Mouse (Mus musculus) kidney, postnatal 36 days (tissue): ENCODE measurements around the gene Ccng1.

Experiments
- DNase-seq, 2 experiments: peaks; one replicate each; pipeline ENCODE4 v3.0.0; 2021 to 2022; ENCODE audit warnings: mixed read lengths in 2 of 2

The Ccng1 gene

GRCm38 (mm10) chr11:40755109-40755627 lies at the start of gene Ccng1:
Ccng1 (minus strand) TSS chr11:40755311.
- DNase-seq = peak; percentile 94 to 97

- DNase-seq = no peak
Observed at GRCm38 (mm10) chr11:40790307-40790706, 35.2 kb upstream of the Ccng1 start.

DNA sequence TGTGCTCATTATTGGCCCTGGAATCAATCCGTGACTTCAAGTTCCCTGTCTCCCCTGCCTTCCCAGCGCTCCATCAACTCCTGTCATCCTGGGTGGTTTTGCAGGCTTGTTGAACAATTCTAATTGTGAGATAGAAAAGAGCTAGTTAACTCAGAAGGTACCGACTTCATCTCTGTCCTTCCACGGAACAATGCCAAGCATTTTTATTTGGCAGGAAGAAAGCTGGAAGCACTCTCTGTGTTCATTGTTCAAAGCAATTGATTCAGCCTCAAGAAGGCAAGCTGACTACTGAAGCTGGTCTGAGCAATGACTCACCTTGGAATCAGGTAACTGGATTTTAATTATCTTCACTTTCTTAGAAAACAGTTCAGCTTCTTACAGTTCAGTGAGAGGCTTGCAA lies 34.6 kb upstream of the Ccng1 start:
- no peak for DNase-seq

DNA sequence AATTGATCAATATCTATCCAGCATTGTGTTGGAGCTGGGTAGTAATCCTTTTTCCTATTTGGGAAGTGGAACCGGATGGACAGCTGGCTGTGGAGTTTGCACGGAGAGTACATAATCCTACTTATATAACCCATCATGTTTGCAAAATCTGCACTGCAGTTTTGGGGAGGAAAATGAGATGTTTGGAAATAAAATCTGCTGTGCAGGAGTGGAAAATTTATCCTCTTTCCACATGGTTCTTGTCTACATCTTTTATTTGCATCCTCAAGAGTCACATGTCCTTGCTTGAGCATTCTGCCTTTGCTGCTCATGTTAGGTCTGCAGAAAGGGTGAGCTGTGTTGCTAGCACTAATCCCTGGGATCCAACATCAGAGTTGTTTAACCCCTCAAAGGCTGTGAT lies 31.8 kb upstream of the Ccng1 start:
- DNase-seq = no peak

DNA sequence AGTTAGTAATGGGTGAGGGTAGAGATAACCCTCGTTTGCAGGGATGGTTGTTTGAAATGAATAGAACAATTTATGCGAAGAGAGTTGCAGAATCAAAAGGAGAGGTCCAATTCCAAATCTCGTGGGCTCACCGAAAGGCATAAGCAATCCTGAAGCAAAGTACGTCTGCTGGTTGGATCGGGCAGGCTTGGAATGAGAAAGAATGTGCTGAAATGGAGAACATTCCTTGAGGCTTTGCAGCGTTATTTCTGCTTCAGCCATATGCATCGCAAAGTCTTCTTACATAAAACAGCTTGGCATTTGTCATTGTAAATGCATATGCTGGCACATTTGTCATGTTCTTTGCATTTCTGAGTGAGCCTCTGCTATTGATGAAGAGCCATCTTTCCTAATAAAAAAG lies 29.2 kb upstream of the Ccng1 start:
- no peak for DNase-seq

DNA sequence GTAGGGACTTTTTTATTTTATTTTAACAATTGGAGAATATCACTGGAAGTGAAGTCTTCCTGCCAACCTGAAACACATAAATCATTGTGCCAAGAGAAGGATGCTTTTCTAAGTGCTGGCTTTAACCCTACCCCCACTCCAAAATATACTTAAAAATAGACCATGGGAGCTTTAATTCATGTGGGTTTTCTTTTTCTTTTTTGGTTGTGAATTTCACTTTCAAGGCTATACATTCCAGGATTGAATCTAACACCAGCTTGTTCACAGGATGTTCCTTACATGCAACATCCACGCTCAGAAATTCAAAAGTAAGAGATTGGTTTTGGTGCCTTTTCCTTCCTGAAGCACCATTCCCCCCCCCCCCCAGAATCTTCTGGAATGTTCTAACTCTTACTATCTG lies 28.2 kb upstream of the Ccng1 start:
- DNase-seq = no peak

DNA sequence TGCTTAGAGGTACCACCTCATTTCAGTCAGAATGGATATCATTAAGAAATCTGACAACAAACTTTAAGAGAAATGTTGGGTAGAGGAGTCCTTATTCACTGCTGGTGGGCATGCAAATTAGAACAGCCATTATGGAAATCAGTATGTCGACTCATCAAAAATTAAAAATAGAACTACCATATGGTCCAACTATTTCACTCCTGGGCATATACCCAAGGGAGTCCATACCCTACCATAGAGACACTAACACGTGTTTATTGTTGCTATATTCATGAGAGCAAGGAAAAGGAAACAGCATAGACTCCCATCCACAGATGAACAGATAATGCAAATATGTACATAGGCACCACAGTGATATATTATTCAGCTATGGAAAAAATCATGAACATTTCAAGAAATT lies 26.7 kb upstream of the Ccng1 start:
- DNase-seq = no peak

- DNase-seq = peak; percentile 33 to 46
Observed at GRCm38 (mm10) chr11:40775315-40776269, 20.5 kb upstream of the Ccng1 start.

GRCm38 (mm10) chr11:40764690-40765089 lies 9.6 kb upstream of the Ccng1 start:
- DNase-seq = no peak

DNA sequence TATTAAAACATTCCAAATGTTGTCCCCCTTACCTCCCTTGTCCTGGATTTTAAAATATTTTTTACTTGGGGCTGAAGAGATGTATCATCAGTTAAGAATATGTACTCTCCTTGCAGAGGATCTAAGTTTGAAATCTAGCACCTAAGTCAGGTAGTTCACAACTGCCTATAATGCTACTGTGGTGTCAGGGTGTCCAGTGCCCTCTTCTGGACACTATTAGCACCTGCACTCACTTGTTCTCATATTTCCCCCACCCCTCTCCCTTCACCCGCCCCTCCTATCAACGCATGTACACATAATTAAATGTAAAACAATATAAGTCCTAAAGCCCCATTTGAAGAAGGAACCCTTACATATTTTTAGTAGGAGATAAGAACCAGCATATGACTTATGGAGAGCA lies 8.3 kb upstream of the Ccng1 start:
- peak in 1 of 2 experiments; percentile 40 for DNase-seq

DNA sequence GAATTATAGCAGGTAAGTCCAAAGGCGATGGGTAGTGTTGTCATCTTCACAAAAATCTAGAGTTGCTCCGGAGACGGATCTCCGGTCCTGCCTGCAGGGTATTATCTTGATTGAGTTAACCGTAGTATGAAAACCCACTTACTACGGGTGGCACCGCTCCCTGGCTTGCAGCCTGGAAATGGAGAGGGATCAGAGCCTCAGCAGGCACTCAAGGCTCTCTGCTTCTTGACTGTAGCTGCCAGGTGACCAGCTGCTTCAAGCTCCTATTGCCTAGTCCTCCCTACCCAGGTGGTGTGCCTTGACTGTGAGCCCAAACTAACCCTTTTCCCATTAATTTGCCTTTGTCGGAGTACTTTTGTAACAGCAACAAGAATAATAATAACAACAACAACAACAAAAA lies 4.8 kb upstream of the Ccng1 start:
- no peak for DNase-seq

- DNase-seq = no peak
Observed at GRCm38 (mm10) chr11:40755968-40756367, 857 bp upstream of the Ccng1 start.

DNA sequence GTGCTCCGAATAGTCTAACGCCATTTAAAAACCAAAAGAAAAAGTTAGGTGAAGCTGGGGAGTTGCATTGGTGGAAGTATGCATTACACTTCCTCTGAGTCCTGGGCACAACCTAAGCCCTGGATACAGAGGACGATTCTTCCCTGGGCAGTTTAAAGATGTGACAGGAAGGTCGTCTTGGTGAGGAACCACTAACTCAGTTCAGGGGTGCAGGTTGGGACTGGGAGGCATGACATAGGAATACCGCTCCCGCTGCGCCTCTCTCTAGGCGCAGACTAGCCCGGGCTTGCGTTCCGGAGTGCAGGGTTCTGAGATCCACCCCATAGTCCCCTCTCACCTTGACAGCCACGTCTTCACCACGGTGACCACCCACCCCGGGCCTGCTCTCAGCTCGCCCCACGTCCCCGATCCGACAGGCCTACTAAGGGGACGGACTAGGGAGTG lies 425 bp downstream of the Ccng1 start:
- DNase-seq = no peak

- peak in 1 of 2 experiments; percentile 5 for DNase-seq
Observed at GRCm38 (mm10) chr11:40753836-40754235, 1.3 kb downstream of the Ccng1 start.

GRCm38 (mm10) chr11:40747716-40748115 lies 7.4 kb downstream of the Ccng1 start:
- no peak for DNase-seq

DNA sequence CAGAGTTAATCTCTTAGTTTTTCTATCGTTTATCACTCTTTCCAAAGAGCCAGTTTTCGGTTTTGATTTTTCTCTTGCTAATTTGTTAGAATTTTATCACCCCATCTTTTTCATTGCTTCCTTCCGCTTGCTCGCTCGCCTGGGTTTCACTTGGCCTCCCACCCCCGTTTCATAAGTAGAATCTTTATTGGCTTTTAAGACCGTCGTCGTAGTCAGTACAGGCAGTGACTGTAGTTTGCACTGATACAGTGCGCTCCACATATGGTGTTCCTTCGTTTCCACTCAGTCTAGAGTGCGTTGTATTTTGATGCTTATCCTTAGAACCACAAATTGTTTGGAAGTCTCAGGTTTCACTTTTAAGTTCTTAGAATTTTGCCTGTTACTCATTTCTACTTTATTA lies 8.8 kb downstream of the Ccng1 start:
- no peak for DNase-seq

GRCm38 (mm10) chr11:40744348-40744747 lies 10.8 kb downstream of the Ccng1 start:
- DNase-seq = no peak

- no peak for DNase-seq
Observed at GRCm38 (mm10) chr11:40741605-40742262, 13.4 kb downstream of the Ccng1 start.

DNA sequence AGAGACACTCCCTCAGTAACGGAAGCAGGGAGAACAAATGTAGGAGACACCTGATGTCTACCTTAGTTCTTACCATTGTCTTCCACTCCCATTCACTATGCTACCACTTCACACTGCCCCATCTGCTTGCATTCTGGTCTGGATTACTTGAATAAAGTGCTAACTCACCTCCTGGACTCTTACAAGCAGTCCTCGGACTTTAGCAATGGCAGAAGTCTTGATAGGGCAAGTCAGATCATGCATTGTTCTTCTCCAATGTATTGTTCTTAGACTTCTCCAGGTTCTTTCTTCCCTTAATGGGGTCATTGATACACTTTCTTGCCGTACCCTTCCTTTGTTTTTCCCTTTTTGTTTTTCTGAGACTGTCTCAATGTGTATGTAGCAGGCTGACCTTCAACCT lies 17.7 kb downstream of the Ccng1 start:
- DNase-seq = no peak

- no peak for DNase-seq
Observed at GRCm38 (mm10) chr11:40734251-40734752, 20.8 kb downstream of the Ccng1 start.

GRCm38 (mm10) chr11:40733339-40734174 lies 21.6 kb downstream of the Ccng1 start, which contains the start of the genes Hmmr and Nudcd2:
Hmmr (minus strand) TSS chr11:40733422.
Nudcd2 (plus strand) TSS chr11:40733667.
- DNase-seq = peak; percentile 93 to 97

DNA sequence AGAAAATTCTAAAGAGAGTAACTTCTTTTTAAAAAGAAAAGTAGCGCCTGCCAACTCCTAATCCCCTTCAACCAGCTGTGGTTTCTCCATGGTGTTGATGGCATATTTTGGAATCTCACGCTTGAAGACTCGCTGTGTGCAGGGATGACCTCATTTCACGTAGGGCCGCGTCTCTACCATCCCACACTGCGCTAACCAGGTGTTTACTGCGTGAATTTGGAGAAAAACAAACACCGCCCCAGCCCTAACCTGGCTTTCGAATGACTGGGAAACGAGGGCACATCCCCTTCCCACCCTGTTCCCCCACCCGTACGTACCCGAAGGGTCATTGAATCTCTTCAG lies 22.1 kb downstream of the Ccng1 start:
- DNase-seq = peak in 1 of 2 experiments; percentile 4

DNA sequence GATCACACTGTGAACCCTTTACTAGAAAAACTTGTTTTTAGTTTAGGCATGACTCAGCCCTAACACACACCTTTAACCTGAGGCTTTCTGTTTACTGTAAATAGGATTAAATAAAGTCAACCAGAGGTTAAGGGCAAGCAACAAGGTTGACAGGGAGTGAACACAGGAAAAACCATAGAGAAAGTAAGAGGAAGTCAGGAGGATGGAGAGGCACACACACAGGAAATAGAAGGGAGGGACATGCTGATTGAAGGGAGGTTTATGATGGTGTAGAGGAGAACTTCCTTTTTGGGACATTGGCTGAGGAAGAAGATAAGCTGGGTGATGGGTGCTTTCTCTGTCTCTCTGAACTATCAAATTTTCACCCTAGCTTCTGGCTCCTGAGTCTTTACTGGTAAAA lies 36.8 kb downstream of the Ccng1 start:
- no peak for DNase-seq
